Mouse (Mus musculus): ENCODE results near the gene March2. TPM values are rescaled to one million over a fixed set of nuclear protein-coding genes. Genes with fewer than 3 reads are reported as not detected.

The March2 gene
- polyA plus RNA-seq, 1 experiment from 2014 or later = 83.2 TPM

- Histone ChIP-seq H3K27me3 (ENCODE audit: control insufficient read depth, insufficient read depth, low read length) (no peaks in the 10 kb centered on the region), H3K9ac (ENCODE audit: low read depth, low read length) (no peak overlapping the region), H3K36me3 (ENCODE audit: control insufficient read depth, insufficient read depth, low read length) (peaks cover 8% of the 10 kb centered on the region; the same call in 1 of the 2 replicates), H3K27ac (ENCODE audit: low read depth, low read length) (no peak overlapping the region), H3K4me2 (no peak overlapping the region), H3K9me3 (replicated peaks; ENCODE audit: control insufficient read depth, low read length) (no peaks in the 10 kb centered on the region), H3K4me3 (ENCODE audit: low read depth, low read length) (no peak overlapping the region), H3K4me1 (ENCODE audit: control insufficient read depth, insufficient read depth, low read length) (no peaks in the 10 kb centered on the region)
- ATAC-seq (replicated peaks; ENCODE audit: insufficient number of reproducible peaks, low FRiP score, low TSS enrichment) = no peak
Measured at GRCm38 (mm10) chr17:33675452-33675851, 43.0 kb downstream of the March2 start.

- no peak overlapping the region for H3K4me3 ChIP-seq (ENCODE audit: low read depth, low read length)
Measured at GRCm38 (mm10) chr17:33673837-33674236, 44.6 kb downstream of the March2 start.

GRCm38 (mm10) chr17:33669681-33670080 lies 48.8 kb downstream of the March2 start:
- ATAC-seq (replicated peaks; ENCODE audit: insufficient number of reproducible peaks, low FRiP score, low TSS enrichment) = no peak
- WGBS (ENCODE audit: insufficient replicate concordance) = 91% methylated on average over 3 of the region's 3 CpGs
- Histone ChIP-seq H3K36me3 (ENCODE audit: control insufficient read depth, insufficient read depth, low read length) (peaks cover 4% of the 10 kb centered on the region; the same call in 1 of the 2 replicates), H3K4me3 (ENCODE audit: low read depth, low read length) (no peak overlapping the region), H3K4me1 (ENCODE audit: control insufficient read depth, insufficient read depth, low read length) (no peaks in the 10 kb centered on the region), H3K4me2 (no peak overlapping the region), H3K9ac (ENCODE audit: low read depth, low read length) (no peak overlapping the region), H3K27me3 (ENCODE audit: control insufficient read depth, insufficient read depth, low read length) (no peaks in the 10 kb centered on the region), H3K9me3 (replicated peaks; ENCODE audit: control insufficient read depth, low read length) (no peaks in the 10 kb centered on the region), H3K27ac (ENCODE audit: low read depth, low read length) (no peak overlapping the region)

More at GRCm38 (mm10) chr17:33673837-33674236, 44.6 kb downstream of the March2 start:
- no peak overlapping the region for H3K9ac ChIP-seq (ENCODE audit: low read depth, low read length)
- no peak overlapping the region for H3K4me2 ChIP-seq
- peaks cover 8% of the 10 kb centered on the region; the same call in 1 of the 2 replicates for H3K36me3 ChIP-seq (ENCODE audit: control insufficient read depth, insufficient read depth, low read length)
- no peaks in the 10 kb centered on the region for H3K9me3 ChIP-seq (replicated peaks; ENCODE audit: control insufficient read depth, low read length)
- 78% methylated on average over 1 of the region's 1 CpGs for WGBS (ENCODE audit: insufficient replicate concordance)
- H3K4me1 ChIP-seq (ENCODE audit: control insufficient read depth, insufficient read depth, low read length) = no peaks in the 10 kb centered on the region
- H3K27ac ChIP-seq (ENCODE audit: low read depth, low read length) = no peak overlapping the region
- no peaks in the 10 kb centered on the region for H3K27me3 ChIP-seq (ENCODE audit: control insufficient read depth, insufficient read depth, low read length)
- ATAC-seq (replicated peaks; ENCODE audit: insufficient number of reproducible peaks, low FRiP score, low TSS enrichment) = no peak

- Histone ChIP-seq H3K4me1 (ENCODE audit: control insufficient read depth, insufficient read depth, low read length) (no peaks in the 10 kb centered on the region), H3K27me3 (ENCODE audit: control insufficient read depth, insufficient read depth, low read length) (no peaks in the 10 kb centered on the region), H3K4me2 (no peak overlapping the region), H3K4me3 (ENCODE audit: low read depth, low read length) (no peak overlapping the region), H3K36me3 (ENCODE audit: control insufficient read depth, insufficient read depth, low read length) (peaks cover 16% of the 10 kb centered on the region), H3K9me3 (replicated peaks; ENCODE audit: control insufficient read depth, low read length) (no peaks in the 10 kb centered on the region), H3K9ac (ENCODE audit: low read depth, low read length) (no peak overlapping the region), H3K27ac (ENCODE audit: low read depth, low read length) (no peak overlapping the region)
- ATAC-seq (replicated peaks; ENCODE audit: insufficient number of reproducible peaks, low FRiP score, low TSS enrichment) = no peak
- 49% methylated on average over 3 of the region's 3 CpGs for WGBS (ENCODE audit: insufficient replicate concordance)
Measured at GRCm38 (mm10) chr17:33666813-33667212, 51.7 kb downstream of the March2 start.

GRCm38 (mm10) chr17:33649781-33650475 lies 68.5 kb downstream of the March2 start:
- no peak overlapping the region for H3K27ac ChIP-seq (ENCODE audit: low read depth, low read length)
- no peaks in the 10 kb centered on the region for H3K27me3 ChIP-seq (ENCODE audit: control insufficient read depth, insufficient read depth, low read length)
- no peak overlapping the region for H3K9ac ChIP-seq (ENCODE audit: low read depth, low read length)
- no peaks in the 10 kb centered on the region for H3K9me3 ChIP-seq (replicated peaks; ENCODE audit: control insufficient read depth, low read length)
- H3K4me2 ChIP-seq = no peak overlapping the region
- no peaks in the 10 kb centered on the region for H3K4me1 ChIP-seq (ENCODE audit: control insufficient read depth, insufficient read depth, low read length)
- no peak overlapping the region for H3K4me3 ChIP-seq (ENCODE audit: low read depth, low read length)
- peak; percentile 36 for ATAC-seq (replicated peaks; ENCODE audit: insufficient number of reproducible peaks, low FRiP score, low TSS enrichment)
- H3K36me3 ChIP-seq (ENCODE audit: control insufficient read depth, insufficient read depth, low read length) = peaks cover 57% of the 10 kb centered on the region
- WGBS (ENCODE audit: insufficient replicate concordance) = 97% methylated on average over 34 of the region's 34 CpGs

GRCm38 (mm10) chr17:33645073-33645472 lies 73.4 kb downstream of the March2 start:
- H3K4me2 ChIP-seq = no peak overlapping the region
- no peaks in the 10 kb centered on the region for H3K9me3 ChIP-seq (replicated peaks; ENCODE audit: control insufficient read depth, low read length)
- 96% methylated on average over 8 of the region's 8 CpGs for WGBS (ENCODE audit: insufficient replicate concordance)
- H3K27me3 ChIP-seq (ENCODE audit: control insufficient read depth, insufficient read depth, low read length) = no peaks in the 10 kb centered on the region
- no peak overlapping the region for H3K27ac ChIP-seq (ENCODE audit: low read depth, low read length)
- H3K36me3 ChIP-seq (ENCODE audit: control insufficient read depth, insufficient read depth, low read length) = peaks cover 52% of the 10 kb centered on the region
- H3K9ac ChIP-seq (ENCODE audit: low read depth, low read length) = no peak overlapping the region
- ATAC-seq (replicated peaks; ENCODE audit: insufficient number of reproducible peaks, low FRiP score, low TSS enrichment) = no peak
- no peaks in the 10 kb centered on the region for H3K4me1 ChIP-seq (ENCODE audit: control insufficient read depth, insufficient read depth, low read length)
- H3K4me3 ChIP-seq (ENCODE audit: low read depth, low read length) = no peak overlapping the region

GRCm38 (mm10) chr17:33644068-33644467 lies 74.4 kb downstream of the March2 start:
- peaks cover 42% of the 10 kb centered on the region for H3K36me3 ChIP-seq (ENCODE audit: control insufficient read depth, insufficient read depth, low read length)
- no peak overlapping the region for H3K4me2 ChIP-seq
- H3K27me3 ChIP-seq (ENCODE audit: control insufficient read depth, insufficient read depth, low read length) = no peaks in the 10 kb centered on the region
- WGBS (ENCODE audit: insufficient replicate concordance) = 83% methylated on average over 4 of the region's 4 CpGs
- no peak overlapping the region for H3K9ac ChIP-seq (ENCODE audit: low read depth, low read length)
- H3K27ac ChIP-seq (ENCODE audit: low read depth, low read length) = no peak overlapping the region
- no peak for ATAC-seq (replicated peaks; ENCODE audit: insufficient number of reproducible peaks, low FRiP score, low TSS enrichment)
- no peaks in the 10 kb centered on the region for H3K9me3 ChIP-seq (replicated peaks; ENCODE audit: control insufficient read depth, low read length)
- H3K4me3 ChIP-seq (ENCODE audit: low read depth, low read length) = no peak overlapping the region
- 0 out of 2 replicates have a peak, but pooled peaks cover 2% of the 10 kb centered on the region for H3K4me1 ChIP-seq (ENCODE audit: control insufficient read depth, insufficient read depth, low read length)

GRCm38 (mm10) chr17:33639743-33640142 lies 78.7 kb downstream of the March2 start:
- H3K4me3 ChIP-seq (ENCODE audit: low read depth, low read length) = no peak overlapping the region
- H3K9me3 ChIP-seq (replicated peaks; ENCODE audit: control insufficient read depth, low read length) = no peaks in the 10 kb centered on the region
- no peaks in the 10 kb centered on the region for H3K27me3 ChIP-seq (ENCODE audit: control insufficient read depth, insufficient read depth, low read length)
- H3K27ac ChIP-seq (ENCODE audit: low read depth, low read length) = no peak overlapping the region
- 0 out of 2 replicates have a peak, but pooled peaks cover 2% of the 10 kb centered on the region for H3K4me1 ChIP-seq (ENCODE audit: control insufficient read depth, insufficient read depth, low read length)
- no peak overlapping the region for H3K9ac ChIP-seq (ENCODE audit: low read depth, low read length)
- WGBS (ENCODE audit: insufficient replicate concordance) = 37% methylated on average over 6 of the region's 6 CpGs
- ATAC-seq (replicated peaks; ENCODE audit: insufficient number of reproducible peaks, low FRiP score, low TSS enrichment) = no peak
- no peak overlapping the region for H3K4me2 ChIP-seq
- H3K36me3 ChIP-seq (ENCODE audit: control insufficient read depth, insufficient read depth, low read length) = peaks cover 16% of the 10 kb centered on the region; the same call in 1 of the 2 replicates

All from heart, embryonic 11.5 days (tissue).